Mouse (Mus musculus) gastrocnemius, adult 2 months (tissue): ENCODE measurements around the gene Mgst1. TPM values are rescaled to one million over a fixed set of nuclear protein-coding genes. Genes with fewer than 3 reads are reported as not detected.
A peak's percentile ranks its signal among the peaks of the same experiment; 100 is the strongest.

ENCODE experiments used
- DNase-seq: peaks from one replicate; pipeline ENCODE4 v3.0.0; 2022
- H3K27ac ChIP-seq: fragments of 200-600 bp; 2 replicates; pipeline ENCODE4 v1.8.1; 2022; ENCODE audit warnings: mild to moderate bottlenecking
- H3K4me3 ChIP-seq: fragments of 200-600 bp; 2 replicates; pipeline ENCODE4 v1.8.1; 2022; ENCODE audit warnings: mild to moderate bottlenecking, moderate library complexity
- CTCF ChIP-seq: fragments of 200-600 bp; IDR thresholded peaks from 2 replicates; pipeline ENCODE4 v1.8.1; 2022; ENCODE audit warnings: antibody characterized with exemption, mild to moderate bottlenecking, moderate library complexity
- intact Hi-C: fragments of 180-260 bp; cut with DNase I; formaldehyde crosslinking; loops from one replicate; pipeline ENCODE4 v1.15.1; 2025
- total RNA-seq, 2 experiments: library from RNA; stranded (reverse); gene quantifications; 2 replicates each; pipeline ENCODE4 v1.2.3; 2021

The Mgst1 gene
- total RNA-seq, 2 experiments from 2014 or later = 47.4 to 69.0 TPM

DNA sequence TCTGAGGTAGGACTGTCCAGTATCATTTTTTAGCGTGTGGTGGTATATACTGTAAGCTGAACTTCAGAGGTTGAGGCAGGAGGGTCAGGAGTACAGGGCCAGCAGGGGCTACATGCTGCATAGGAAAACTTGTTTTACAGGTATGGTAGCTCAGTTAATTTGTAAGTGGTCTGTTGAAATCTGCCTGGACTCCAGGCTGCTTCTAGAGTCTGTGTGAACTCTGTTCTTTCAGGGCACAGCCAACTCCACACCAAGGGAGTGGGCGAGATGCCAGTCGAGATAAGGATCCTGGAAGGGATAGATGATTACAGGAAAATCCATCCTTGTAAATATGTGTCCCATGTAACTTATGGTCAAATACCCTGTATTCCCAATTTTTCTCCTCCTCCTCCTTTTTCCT, 3.3 kb downstream of the Mgst1 start:
- Histone ChIP-seq H3K27ac (no peak overlapping the region), H3K4me3 (peak overlapping the region; percentile 76)
- TF ChIP-seq CTCF = no peak
- intact Hi-C loops = no loop called here
- no peak for DNase-seq

- DNase-seq = peak; percentile 82
- peak; percentile 96 for TF ChIP-seq CTCF
- Histone ChIP-seq H3K27ac (no peak overlapping the region), H3K4me3 (no peak overlapping the region)
- intact Hi-C loops = loop anchor here (5.0 kb wide), 2 partner anchors 281 to 356 kb away; no protein-coding TSS in a partner anchor
Measured at GRCm38 (mm10) chr6:138153111-138153510, 13.0 kb downstream of the Mgst1 start.

- no peak for DNase-seq
- intact Hi-C loops = no loop called here
- no peak overlapping the region for H3K27ac ChIP-seq
- no peak overlapping the region for H3K4me3 ChIP-seq
- peak; percentile 41 for TF ChIP-seq CTCF
Measured at GRCm38 (mm10) chr6:138163920-138164319, 23.8 kb downstream of the Mgst1 start.

DNA sequence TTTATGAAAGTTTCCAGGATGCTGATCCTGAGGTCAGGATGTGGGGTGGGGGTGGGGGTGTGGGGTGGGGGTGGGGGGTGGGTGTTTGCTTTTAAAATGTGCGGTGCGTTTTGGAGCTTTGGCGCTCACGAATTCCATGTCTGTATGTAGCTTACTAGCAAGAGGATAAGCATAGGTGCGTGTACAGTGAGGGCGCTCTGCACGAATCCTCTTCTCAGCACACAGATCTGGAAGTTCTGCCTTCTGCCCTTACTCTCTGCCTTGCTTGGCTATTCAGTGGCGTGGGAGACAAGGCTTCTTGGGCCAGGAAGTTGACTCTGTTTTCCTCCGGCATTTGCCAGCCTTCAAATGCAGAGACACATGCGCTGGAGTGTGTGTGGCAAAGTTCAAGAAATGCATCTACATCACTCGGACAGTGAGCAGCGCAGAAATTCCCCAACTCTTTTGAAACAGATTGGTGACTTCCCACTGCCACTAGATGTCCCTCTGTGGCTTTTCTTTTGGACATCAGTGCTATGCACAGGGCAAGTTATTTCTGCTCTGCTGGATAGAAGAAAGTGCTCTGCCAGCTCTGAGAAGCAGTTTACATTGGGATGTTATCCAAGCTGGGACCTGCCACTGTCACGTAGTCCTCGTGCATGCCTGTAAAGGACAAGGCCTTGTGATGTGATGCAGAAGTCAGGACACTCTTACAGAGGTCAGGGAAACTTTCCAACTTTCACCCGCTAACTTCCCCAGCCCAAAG, 31.5 kb downstream of the Mgst1 start:
- Histone ChIP-seq H3K27ac (no peak overlapping the region), H3K4me3 (no peak overlapping the region)
- DNase-seq = no peak
- peak; percentile 14; the same call in 1 of the 2 replicates for TF ChIP-seq CTCF
- intact Hi-C loops = no loop called here

Other genes starting within 250 kb of the Mgst1 start
- 10 to 100 TPM in 1 of 2 experiments, 1 to 10 TPM in 1; 2.1 to 20.8 TPM for gene Slc15a5, start 60.4 kb upstream of the Mgst1 start, total RNA-seq